Mouse (Mus musculus) MEL (cell line): ENCODE measurements at regions not wholly inside any gene's neighbourhood (a gene's known extent, or its start where the extent isn't known, plus 50 kb on each side); places are given as distances from the start of the nearest gene placed in this dataset.

Experiments
- BHLHE40 ChIP-seq: IDR thresholded peaks from 2 replicates; pipeline ENCODE4 v1.6.1; 2012; ENCODE audit warnings: low read depth, mild to moderate bottlenecking, inconsistent platforms, low read length, improper control_type of control experiment, borderline replicate concordance
- CTCF ChIP-seq, 3 experiments: IDR thresholded peaks in 2 of 3; conservative IDR thresholded peaks in 1 of 3; 2 replicates each; pipeline ENCODE4 v1.5.1; 2011 to 2012; ENCODE audit warnings: low read length in 3 of 3, low read depth in 2 of 3, mild to moderate bottlenecking in 2 of 3, improper control_type of control experiment in 1 of 3, inconsistent platforms in 1 of 3, mixed read lengths in 1 of 3, moderate library complexity in 1 of 3; ENCODE audit not compliant: control insufficient read depth in 1 of 3, insufficient read depth in 1 of 3, poor library complexity in 1 of 3, severe bottlenecking in 1 of 3
- EP300 ChIP-seq, 2 experiments: IDR thresholded peaks; 2 replicates each; pipeline ENCODE4 v1.6.1; 2011; ENCODE audit warnings: improper control_type of control experiment in 2 of 2, low read length in 2 of 2, low read depth in 1 of 2, mild to moderate bottlenecking in 1 of 2
- MAX ChIP-seq: IDR thresholded peaks from 2 replicates; pipeline ENCODE4 v1.6.1; 2011; ENCODE audit warnings: low read length, improper control_type of control experiment
- NRF1 ChIP-seq: IDR thresholded peaks from 2 replicates; pipeline ENCODE4 v1.6.1; 2014; ENCODE audit warnings: low read depth, mild to moderate bottlenecking, inconsistent platforms, low read length, improper control_type of control experiment, moderate library complexity; ENCODE audit not compliant: poor library complexity, insufficient read depth, severe bottlenecking
- POLR2A ChIP-seq, 2 experiments: IDR thresholded peaks; 2 replicates each; pipeline ENCODE4 v1.6.1; 2011 to 2012; ENCODE audit warnings: low read length in 2 of 2, mild to moderate bottlenecking in 2 of 2, control low read depth in 1 of 2, improper control_type of control experiment in 1 of 2, low read depth in 1 of 2, moderate library complexity in 1 of 2; ENCODE audit not compliant: control insufficient read depth in 1 of 2, insufficient read depth in 1 of 2, poor library complexity in 1 of 2
- SIN3A ChIP-seq: IDR thresholded peaks from 2 replicates; pipeline ENCODE4 v1.6.1; 2012; ENCODE audit warnings: low read length, improper control_type of control experiment, inconsistent platforms
- SMC3 ChIP-seq: IDR thresholded peaks from 2 replicates; pipeline ENCODE4 v1.6.1; 2011; ENCODE audit warnings: low read depth, low read length, improper control_type of control experiment
- UBTF ChIP-seq: IDR thresholded peaks from 2 replicates; pipeline ENCODE4 v1.6.1; 2012; ENCODE audit warnings: low read depth, mild to moderate bottlenecking, inconsistent platforms, low read length, improper control_type of control experiment, moderate library complexity, borderline replicate concordance; ENCODE audit not compliant: insufficient read depth
- ZC3H11A ChIP-seq: IDR thresholded peaks from 2 replicates; pipeline ENCODE4 v1.6.1; 2012; ENCODE audit warnings: low read depth, mild to moderate bottlenecking, inconsistent platforms, low read length, improper control_type of control experiment

DNA sequence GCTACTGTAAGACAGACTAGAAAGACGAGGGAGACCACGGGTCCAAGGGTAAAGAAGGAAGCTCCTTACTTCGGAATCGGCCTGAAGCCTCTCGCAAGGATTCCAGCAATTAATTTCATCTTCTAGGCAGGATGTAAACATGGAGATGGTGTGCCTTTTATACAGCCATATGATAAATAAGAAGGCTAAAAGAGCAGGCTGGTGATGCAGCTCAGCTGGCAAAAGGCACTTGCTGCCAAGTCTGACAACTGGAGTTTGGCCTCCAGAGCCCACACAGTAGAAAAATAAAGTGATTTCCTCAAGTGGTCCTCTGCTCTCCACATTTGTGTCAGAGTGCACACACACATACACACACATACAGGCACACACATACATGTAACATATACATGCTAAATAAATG lies 605.1 kb upstream of the Jmjd1c start:
- TF ChIP-seq POLR2A (IDR thresholded peaks at IDR 0.05; ENCODE audit: control insufficient read depth in 1 of 2, insufficient read depth in 1 of 2, low read depth in 1 of 2, low read length in 2 of 2, poor library complexity in 1 of 2): no peak
- TF ChIP-seq SMC3: no peak
- no peak for TF ChIP-seq CTCF (IDR thresholded peaks at IDR 0.05 in 2 of 3, conservative IDR thresholded peaks at IDR 0.05 in 1 of 3; ENCODE audit: control insufficient read depth in 1 of 3, insufficient read depth in 1 of 3, low read depth in 2 of 3, low read length in 3 of 3, poor library complexity in 1 of 3, severe bottlenecking in 1 of 3)
- no peak for TF ChIP-seq NRF1
- no peak for TF ChIP-seq ZC3H11A
- TF ChIP-seq SIN3A: no peak
- no peak for TF ChIP-seq EP300 (IDR thresholded peaks at IDR 0.05; ENCODE audit: low read depth in 1 of 2, low read length in 2 of 2)
- TF ChIP-seq MAX: no peak
- no peak for TF ChIP-seq BHLHE40
- TF ChIP-seq UBTF: no peak
